Mouse (Mus musculus) layer of hippocampus, adult 9-10 months (tissue): ENCODE measurements around the gene Cnpy2.
A peak's percentile ranks its signal among the peaks of the same experiment; 100 is the strongest.
"Not testable (repeated sequence)": the region's sequence is repeated elsewhere in the genome, so short reads cannot be mapped to it uniquely, and the experiment has no call there.

ENCODE experiments used
- DNase-seq: peaks from one replicate; pipeline ENCODE4 v3.0.0; 2022; ENCODE audit warnings: low spot score

The Cnpy2 gene

GRCm38 (mm10) chr10:128315578-128315977, 6.7 kb upstream of the Cnpy2 start:
- no peak for DNase-seq

DNA sequence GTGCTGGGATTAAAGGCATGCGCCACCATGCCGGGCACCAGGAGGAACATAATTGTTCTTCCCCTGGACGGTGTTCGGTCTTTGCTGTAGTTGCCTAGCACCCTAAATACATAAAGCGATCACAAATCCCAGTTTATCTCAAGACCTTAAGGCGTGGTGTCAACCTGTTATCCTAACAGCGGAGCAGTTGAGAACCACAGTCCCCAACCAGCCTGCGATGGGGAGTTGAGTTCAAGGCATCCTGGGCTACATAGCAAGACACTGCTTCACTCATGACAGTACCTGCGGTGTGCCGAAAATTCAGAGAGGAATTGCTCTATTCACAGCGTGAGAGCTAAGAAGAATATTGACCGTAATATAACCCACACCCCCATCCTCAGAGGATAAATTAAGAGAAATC, 618 bp upstream of the Cnpy2 start:
- no peak for DNase-seq

- no peak for DNase-seq
These were observed 1.3 kb downstream of the Cnpy2 start for GRCm38 (mm10) chr10:128323516-128323915.

- no peak for DNase-seq
These were observed 4.6 kb downstream of the Cnpy2 start for GRCm38 (mm10) chr10:128326825-128327224.

GRCm38 (mm10) chr10:128327610-128328009, 5.4 kb downstream of the Cnpy2 start:
- DNase-seq: no peak

DNA sequence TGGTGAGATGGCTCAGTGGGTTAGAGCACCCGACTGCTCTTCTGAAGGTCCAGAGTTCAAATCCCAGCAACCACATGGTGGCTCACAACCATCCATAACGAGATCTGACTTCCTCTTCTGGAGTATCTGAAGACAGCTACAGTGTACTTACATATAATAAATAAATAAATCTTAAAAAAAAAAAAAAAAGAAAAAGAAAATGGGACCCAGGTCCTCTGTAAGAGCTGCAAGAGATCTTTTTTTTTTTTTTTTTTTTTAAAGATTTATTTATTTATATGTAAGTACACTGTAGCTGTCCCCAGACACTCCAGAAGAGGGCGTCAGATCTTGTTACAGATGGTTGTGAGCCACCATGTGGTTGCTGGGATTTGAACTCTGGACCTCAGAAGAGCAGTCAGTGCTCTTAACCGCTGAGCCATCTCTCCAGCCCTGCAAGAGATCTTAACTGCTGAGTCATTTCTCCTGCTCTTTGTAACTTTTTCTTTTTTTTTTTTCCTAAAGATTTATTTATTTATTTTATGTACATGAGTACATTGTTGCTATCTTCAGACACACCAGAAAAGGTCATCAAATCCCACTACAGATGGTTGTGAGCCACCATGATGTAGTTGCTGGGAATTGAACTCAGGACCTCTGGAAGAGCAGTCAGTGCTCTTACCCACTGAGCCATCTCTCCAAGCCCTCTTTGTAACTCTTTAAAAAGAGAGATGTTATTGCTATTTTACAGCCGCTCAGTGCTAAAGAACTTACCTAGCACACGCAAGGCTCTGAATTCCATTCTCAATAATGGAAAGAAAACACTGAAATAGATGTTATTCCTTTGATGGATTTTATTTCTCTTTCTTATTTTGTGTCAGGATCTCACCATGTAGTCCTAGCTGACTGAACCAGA, 10.3 kb downstream of the Cnpy2 start:
- DNase-seq: not testable (repeated sequence)

DNA sequence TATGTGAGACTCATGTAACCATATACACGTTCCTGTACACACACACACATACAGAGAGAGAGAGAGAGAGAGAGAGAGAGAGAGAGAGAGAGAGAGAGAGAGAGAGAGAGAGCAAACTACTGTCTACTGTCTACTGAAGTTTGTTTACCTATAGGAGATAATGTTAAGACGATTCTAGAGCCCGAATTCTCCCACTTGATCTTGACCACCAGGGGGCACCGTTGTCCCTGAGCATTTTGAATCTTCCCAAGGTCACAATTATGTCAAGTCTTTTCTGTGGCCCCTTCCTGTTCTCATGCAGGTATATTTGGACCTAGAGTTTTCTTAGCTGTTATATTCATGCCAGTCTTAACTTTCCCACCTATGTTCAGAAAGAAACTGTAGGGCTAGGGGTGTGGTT, 13.3 kb downstream of the Cnpy2 start:
- peak; percentile 51 for DNase-seq

DNA sequence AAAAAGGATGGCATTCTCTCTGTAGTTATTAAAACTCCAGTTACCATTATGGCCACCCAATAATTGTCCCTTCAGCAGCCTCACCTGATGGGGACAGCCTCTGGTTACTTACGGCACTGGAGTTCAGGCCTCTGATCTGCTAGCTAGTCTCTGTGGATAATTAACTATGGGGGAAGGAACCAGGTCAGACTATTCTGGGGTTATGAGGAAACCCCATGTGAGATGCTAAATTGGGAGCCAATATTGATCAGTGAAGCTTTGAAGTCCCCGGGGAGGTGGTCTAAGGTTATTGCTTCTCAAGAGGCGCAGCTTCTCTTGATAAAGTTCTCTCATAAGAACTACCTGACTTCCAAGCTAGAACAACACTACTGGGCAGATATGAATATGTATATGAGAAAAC, 13.9 kb downstream of the Cnpy2 start:
- DNase-seq: no peak

GRCm38 (mm10) chr10:128336597-128336996, 14.3 kb downstream of the Cnpy2 start:
- no peak for DNase-seq

DNA sequence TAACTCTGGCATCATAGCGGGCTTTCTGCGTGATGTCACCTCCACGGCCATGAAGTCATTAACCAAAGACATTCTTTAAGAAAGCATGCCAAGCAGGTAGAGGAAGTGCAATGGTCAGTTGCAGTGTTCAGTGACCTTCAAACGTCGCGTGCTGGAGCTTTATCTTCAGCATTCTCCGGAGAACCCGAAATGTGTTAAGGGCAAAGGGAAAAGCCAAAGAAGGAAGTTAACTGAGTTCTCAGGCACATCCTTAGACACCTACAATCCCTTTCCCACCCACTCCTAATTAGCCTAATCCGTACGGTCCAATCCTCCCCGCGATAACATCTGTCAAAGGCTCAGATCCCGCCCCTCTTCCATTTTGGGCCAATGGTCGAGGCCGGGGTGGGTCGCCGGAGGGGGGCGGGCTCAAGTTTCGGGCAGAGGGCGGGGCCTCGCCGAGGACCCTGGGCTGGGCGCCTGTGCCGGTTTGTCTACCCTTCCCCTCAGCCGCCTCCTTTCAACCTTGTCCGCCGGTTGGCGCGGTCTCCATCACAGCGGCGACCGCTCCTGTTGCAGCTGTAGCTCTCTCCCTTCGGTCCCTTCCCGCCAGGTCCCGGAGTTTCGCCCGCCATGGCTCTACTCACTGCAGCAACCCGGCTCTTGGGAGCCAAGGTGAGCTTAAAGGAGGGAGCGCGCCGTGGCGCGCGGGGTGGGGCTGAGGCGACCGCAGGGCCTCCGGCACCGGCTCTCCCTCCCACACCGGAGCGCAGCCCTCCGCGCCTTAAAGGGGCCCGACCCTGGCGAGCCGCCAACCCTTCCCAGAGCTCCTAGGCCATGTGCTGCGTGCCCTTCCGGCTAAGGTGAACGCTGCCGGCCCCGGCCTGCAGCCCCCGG, 15.3 kb downstream of the Cnpy2 start, which contains the start of gene Cs:
Gene Cs, plus strand, starts transcription at position 429 of the 876 bp plus-strand sequence.
- DNase-seq: peak; percentile 97

- DNase-seq: no peak
These were observed 16.2 kb downstream of the Cnpy2 start for GRCm38 (mm10) chr10:128338415-128338814.

GRCm38 (mm10) chr10:128338948-128339347, 16.7 kb downstream of the Cnpy2 start:
- DNase-seq: no peak

GRCm38 (mm10) chr10:128340257-128340656, 18.0 kb downstream of the Cnpy2 start:
- DNase-seq: no peak

DNA sequence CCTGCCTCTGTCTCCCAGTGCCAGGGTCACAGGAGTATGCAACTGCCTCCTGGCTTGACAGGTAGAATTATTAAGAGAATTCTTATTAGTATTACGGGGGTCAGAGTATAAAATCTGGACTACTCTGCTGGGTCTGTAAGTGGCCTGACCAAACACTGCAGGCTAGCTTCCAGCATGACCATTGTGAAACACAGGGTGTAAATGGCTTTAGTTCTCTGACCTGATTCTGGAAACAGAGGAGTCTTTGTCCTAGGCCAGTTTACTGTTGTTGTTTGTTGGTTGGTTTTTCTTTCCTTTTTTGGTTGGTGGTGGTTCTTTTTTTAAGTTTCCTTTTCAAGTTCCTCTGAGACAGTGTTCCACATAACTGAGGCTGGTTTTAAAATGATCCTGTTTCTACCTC, 21.2 kb downstream of the Cnpy2 start:
- DNase-seq: no peak

- no peak for DNase-seq
These were observed 22.5 kb downstream of the Cnpy2 start for GRCm38 (mm10) chr10:128344568-128345275.

- no peak for DNase-seq
These were observed 25.3 kb downstream of the Cnpy2 start for GRCm38 (mm10) chr10:128347541-128347940.

DNA sequence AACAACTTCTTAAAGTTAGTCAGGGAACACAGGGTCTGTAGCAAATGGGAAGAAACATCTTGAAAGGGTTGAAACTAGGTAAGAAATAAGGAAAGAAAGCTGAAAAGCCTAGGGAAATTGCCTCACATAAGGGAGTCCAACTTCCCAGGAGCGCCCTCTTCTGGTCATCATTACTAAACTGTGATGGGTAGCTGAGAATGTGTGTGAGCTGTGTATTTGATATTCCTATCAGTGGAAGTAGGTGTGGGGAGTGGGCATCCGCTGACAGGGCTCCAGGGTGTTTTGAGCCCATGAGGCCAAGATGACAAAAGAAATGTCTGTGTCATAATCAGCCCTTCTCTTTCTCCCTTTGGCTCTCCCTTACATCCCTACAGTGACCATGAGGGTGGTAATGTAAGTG, 36.5 kb downstream of the Cnpy2 start:
- DNase-seq: peak; percentile 58

GRCm38 (mm10) chr10:128359226-128359625, 37.0 kb downstream of the Cnpy2 start:
- DNase-seq: no peak

- no peak for DNase-seq
These were observed 39.6 kb downstream of the Cnpy2 start for GRCm38 (mm10) chr10:128361836-128362235.

GRCm38 (mm10) chr10:128362568-128362967, 40.3 kb downstream of the Cnpy2 start:
- DNase-seq: no peak

DNA sequence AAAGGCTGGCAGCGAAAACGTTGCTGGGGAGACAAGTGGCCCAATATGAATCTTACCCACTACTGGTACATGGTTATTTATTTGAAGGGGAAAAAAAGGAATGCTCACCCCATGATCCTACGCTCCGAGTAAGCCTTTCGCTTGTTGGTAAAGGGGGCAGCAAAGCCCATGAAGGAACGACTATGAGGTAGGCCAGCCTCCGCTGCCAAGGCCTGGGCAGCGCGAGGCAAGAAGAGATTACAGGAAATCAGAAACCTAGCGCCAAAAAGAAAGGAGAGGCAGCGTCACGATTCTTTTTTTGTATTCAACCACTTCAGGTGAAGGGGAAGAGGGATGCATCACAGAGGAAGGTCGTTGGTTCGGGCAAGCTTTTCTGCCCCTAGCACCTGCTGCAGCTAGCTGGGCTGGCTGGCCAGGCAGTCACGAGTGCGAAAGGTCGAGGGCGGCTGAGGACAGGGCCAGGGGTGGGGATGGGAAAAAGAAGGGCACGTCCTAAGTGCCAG, 45.7 kb downstream of the Cnpy2 start:
- no peak for DNase-seq
